Mouse (Mus musculus) adrenal gland (tissue): ENCODE results near the gene D430042O09Rik.

Source experiments
- intact Hi-C: fragments of 180-260 bp; cut with DNase I; formaldehyde crosslinking; loops from one replicate; pipeline ENCODE4 v1.15.1; 2025

Gene D430042O09Rik

GRCm38 (mm10) chr7:125736366-125737015 is 28.8 kb downstream of the D430042O09Rik start:
- intact Hi-C loops = no loop called here

- intact Hi-C loops = no loop called here
Observed at GRCm38 (mm10) chr7:125740521-125740920, 32.8 kb downstream of the D430042O09Rik start.

- intact Hi-C loops = no loop called here
Observed at GRCm38 (mm10) chr7:125741271-125741703, 33.6 kb downstream of the D430042O09Rik start.

GRCm38 (mm10) chr7:125744774-125745173 is 37.1 kb downstream of the D430042O09Rik start:
- intact Hi-C loops = no loop called here

- intact Hi-C loops = no loop called here
Observed at GRCm38 (mm10) chr7:125746621-125747315, 39.1 kb downstream of the D430042O09Rik start.

GRCm38 (mm10) chr7:125747316-125747690 is 39.6 kb downstream of the D430042O09Rik start:
- intact Hi-C loops = no loop called here

- intact Hi-C loops = loop anchor here (2.0 kb wide), 1 partner anchor 339 kb away; no protein-coding TSS in a partner anchor
Observed at GRCm38 (mm10) chr7:125748186-125748585, 40.5 kb downstream of the D430042O09Rik start.

GRCm38 (mm10) chr7:125752699-125753325 is 45.1 kb downstream of the D430042O09Rik start:
- intact Hi-C loops = no loop called here

GRCm38 (mm10) chr7:125753326-125753715 is 45.6 kb downstream of the D430042O09Rik start:
- intact Hi-C loops = no loop called here

- intact Hi-C loops = no loop called here
Observed at GRCm38 (mm10) chr7:125756806-125757205, 49.1 kb downstream of the D430042O09Rik start.

- intact Hi-C loops = no loop called here
Observed at GRCm38 (mm10) chr7:125757896-125758623, 50.4 kb downstream of the D430042O09Rik start.

GRCm38 (mm10) chr7:125762289-125762688 is 54.6 kb downstream of the D430042O09Rik start:
- intact Hi-C loops = no loop called here

GRCm38 (mm10) chr7:125762883-125763830 is 55.5 kb downstream of the D430042O09Rik start:
- intact Hi-C loops = no loop called here

GRCm38 (mm10) chr7:125764373-125764772 is 56.7 kb downstream of the D430042O09Rik start:
- intact Hi-C loops = no loop called here

GRCm38 (mm10) chr7:125766976-125767831 is 59.5 kb downstream of the D430042O09Rik start:
- intact Hi-C loops = no loop called here

GRCm38 (mm10) chr7:125772961-125773571 is 65.4 kb downstream of the D430042O09Rik start:
- intact Hi-C loops = no loop called here

- intact Hi-C loops = no loop called here
Observed at GRCm38 (mm10) chr7:125783206-125783605, 75.5 kb downstream of the D430042O09Rik start.

- intact Hi-C loops = no loop called here
Observed at GRCm38 (mm10) chr7:125786105-125786504, 78.4 kb downstream of the D430042O09Rik start.

- intact Hi-C loops = no loop called here
Observed at GRCm38 (mm10) chr7:125787046-125787445, 79.4 kb downstream of the D430042O09Rik start.
